Mouse (Mus musculus): Measurements from ENCODE around the gene Grk5. TPM values are rescaled to one million over a fixed set of nuclear protein-coding genes. Genes with fewer than 3 reads are reported as not detected.
A peak's percentile ranks its signal among the peaks of the same experiment; 100 is the strongest.

Gene Grk5
- total RNA-seq, 2 experiments from 2014 or later = 24.8 to 25.8 TPM

DNA sequence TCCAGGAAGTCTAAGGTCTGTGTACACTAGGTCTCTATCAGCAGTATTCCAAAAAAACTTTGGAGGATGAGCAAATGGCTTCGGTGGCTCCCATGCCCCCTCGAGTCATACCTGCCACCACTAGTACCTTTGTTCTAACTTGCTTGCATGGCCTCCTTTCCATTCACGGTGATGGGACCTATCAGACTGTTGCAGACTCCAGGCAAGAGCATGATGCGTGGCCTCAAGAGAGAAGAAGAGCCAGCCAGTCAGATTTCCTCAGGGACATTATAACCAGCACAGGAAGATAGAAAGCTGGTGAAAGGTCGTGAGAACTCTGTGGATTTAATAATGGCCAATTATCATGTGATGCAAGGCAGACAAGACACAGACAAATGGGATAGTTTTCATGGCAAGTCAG is 91.8 kb downstream of the Grk5 start:
- DNase-seq = no peak

DNA sequence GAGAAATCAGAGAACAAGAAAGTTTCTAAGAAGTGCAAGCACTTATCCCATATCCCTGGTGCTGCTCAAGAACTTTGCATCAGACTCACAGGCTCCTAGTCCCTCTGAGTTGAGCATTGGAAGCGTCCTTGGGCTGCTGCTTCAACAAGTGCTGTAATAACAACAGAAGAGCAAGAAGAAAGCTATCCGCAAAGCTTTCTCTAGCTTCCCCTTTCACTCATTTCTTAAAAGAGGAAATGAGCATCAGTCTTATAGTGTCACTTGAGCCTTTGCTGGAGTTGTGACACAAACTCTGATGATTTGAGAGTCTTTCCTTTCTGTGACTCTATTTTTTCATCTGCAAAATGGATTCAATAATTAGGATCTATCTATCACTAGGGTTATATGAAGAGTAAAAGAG is 92.3 kb downstream of the Grk5 start:
- no peak for DNase-seq

DNA sequence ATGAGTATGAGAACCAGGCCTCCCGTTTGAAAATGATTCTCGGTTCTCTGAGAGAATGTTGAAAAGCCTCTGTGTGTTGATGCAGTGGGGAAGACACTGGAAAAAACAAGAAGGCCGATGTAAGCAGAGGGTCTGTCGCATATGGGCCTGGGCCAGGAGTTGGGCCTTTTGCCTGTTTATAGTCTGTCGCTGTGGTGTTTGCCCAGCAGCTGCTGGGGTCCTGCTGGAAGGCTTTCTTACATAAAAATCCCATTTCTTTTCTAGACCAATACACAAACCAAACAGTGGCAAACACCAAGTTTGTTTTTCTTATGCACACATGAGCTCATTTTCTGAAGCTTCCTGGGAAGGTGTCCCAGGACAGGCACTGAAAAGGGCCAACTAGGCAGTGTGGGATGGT is 100.2 kb downstream of the Grk5 start:
- no peak for DNase-seq

DNA sequence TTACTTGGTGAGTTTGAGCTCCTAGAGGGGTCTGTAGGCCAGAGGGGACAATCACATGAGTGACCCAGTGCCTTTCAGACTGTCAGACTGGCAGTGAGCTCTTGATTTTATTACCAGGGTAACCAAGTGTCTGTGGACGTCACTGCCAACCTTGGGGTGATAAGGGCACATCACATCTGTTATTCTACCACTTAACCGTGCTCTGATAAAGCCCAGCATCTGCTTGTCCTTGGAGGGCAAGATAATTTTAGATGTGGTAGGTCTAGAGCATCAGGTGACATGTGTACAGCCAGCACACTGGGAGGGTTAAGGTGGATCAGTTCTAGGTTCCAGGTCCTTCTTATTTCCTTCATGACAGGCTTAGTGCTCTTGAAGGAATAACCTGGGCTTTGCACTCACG is 104.7 kb downstream of the Grk5 start:
- DNase-seq = peak; percentile 22

DNA sequence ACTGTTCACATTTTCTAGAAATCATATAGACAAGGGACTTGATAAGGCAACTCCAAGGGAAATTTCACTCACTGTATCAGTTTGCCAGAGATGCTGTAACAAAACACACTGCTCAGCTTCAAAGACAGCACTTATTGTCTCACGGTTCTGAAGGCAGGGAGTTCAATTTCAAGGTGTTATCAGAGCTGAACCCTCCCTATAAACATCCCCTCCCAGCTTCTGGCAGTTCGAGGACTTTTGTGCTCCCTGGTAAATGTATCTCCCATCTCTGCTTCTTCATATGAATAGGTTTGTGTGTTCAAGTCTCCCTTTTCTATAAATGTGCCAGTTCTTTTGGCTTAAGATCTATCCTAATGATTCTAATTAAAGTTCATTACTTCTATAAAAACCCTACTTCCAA is 105.3 kb downstream of the Grk5 start:
- DNase-seq = no peak

DNA sequence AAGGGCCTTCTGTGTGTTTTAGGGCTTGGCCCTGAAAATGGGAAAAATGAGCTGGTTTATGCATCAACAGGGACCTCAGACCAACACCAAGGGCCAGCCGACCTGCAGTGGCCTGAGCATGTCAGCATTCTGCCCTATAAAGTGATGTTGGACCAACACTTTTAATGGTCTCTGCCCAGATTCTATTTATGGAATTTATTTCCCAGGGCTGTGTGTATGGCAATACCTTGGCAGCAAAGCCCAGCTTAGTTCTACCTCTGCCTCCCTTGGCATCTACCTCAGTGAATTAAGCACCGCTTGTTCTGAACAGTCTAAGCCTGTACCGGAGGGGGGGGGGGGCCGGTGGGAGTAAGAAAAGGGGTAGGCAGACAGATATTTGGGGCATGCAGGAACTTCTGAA is 108.2 kb downstream of the Grk5 start:
- DNase-seq = peak; percentile 11

DNA sequence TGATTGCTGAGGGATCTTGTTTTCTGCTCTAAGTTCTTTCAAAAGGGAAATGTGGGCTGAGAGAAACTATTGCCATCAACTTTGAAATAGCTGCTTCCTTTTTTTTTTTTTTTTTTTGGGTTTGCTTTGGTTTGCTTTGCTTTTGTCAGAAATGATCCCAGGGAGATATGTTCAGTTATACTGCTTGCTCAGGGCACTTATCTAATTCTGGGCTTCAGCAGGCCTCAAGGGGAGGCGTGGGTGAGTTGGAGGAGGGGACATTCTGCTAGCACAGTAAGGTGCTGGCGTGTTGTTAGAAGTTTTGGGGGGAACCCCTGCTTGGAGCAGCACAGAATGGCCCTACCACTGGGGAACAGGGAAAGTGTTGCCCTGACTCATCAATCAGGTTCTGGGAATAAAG is 110.1 kb downstream of the Grk5 start:
- DNase-seq = no peak

DNA sequence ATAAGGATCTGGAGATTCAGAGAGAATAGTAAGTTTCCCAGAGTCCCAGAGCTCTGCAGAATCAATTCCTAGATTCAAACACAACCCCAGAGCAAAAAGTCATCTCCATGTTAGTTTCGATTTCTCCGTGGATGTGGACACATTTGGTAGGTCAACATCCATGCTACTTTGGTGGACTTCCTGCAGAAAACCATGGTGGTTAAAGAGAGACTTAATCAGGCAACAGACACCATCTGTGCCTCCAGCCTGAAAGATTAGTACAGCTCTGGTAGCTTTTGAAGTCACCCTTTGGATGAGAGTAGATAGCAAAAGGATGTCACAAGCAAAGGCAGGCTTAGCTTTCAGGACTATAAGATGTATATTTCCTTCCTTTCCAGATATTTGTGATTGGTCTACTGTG is 111.4 kb downstream of the Grk5 start:
- DNase-seq = no peak

DNA sequence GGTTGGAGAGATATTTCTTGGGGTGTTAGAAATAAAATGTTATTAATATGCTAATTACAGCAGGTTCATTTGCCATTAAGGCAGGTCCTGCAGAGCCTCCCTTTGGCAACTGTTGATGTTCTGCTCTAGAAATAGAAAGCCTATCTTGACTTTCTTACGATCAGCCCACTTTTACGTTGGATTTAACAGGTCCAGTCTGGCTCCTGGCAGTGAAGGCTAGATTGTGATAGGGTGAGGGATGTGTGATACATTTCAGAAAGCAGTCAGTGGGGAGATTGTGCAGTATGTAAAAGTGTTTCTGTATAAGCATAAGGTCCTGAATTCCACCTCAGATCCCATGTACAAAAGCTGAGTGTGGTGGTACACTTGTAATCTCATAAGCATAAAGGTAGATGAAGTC is 119.7 kb downstream of the Grk5 start:
- peak; percentile 16 for DNase-seq

DNA sequence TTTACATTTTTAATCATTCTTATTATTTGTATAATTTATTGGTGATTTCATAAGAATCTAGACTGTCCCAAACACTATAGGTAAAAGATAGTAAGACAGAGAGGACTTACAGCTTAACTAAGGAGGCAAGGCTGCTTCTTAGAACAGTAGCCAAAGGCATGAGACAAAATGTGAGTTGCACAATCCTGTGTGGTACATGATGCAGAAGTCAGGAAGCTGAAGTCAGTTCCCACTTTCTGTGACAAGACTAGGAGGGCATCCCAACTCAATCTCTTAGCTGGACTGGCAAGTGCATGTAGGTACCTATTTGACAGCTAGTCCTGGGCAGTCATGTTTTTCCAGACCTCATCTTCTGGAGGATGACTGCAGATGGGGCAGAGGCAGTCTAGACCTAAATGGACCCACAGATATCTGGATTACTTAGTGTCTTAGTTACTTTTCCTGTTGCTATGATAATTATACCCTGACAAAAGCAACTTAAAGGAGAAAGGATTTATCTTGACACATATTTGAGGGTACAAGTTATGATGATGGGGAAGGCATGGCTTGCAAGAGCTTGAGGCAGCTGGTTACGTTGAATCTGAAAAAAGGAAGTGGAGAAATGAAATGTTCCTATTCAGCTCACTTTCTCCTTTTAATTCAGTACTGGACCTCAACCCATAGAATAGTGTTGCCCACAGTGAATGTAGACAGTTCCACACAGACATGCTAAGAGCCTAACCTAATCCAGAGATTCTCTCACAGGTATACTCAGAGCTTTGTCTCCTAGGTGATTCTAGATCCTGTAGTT is 128.1 kb downstream of the Grk5 start:
- no peak for DNase-seq

DNA sequence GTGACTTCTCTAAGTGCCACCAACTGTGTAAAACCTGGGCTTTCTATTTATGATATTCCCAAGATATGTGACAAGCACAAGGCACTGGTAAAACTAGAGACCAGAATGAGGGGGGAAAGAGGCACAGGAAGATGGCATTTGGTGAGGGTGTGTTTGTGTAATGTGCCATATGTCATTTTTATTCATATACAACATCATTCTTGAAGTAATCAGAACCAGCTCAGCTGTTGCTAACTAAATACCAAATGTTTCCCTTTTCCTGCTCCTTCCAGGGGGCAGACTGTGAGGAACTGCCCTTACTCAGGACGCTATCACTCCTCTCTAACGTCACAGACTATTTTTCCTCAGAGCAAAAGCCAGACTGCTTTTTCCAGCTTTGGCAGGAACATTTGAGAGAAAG is 132.0 kb downstream of the Grk5 start:
- DNase-seq = no peak

DNA sequence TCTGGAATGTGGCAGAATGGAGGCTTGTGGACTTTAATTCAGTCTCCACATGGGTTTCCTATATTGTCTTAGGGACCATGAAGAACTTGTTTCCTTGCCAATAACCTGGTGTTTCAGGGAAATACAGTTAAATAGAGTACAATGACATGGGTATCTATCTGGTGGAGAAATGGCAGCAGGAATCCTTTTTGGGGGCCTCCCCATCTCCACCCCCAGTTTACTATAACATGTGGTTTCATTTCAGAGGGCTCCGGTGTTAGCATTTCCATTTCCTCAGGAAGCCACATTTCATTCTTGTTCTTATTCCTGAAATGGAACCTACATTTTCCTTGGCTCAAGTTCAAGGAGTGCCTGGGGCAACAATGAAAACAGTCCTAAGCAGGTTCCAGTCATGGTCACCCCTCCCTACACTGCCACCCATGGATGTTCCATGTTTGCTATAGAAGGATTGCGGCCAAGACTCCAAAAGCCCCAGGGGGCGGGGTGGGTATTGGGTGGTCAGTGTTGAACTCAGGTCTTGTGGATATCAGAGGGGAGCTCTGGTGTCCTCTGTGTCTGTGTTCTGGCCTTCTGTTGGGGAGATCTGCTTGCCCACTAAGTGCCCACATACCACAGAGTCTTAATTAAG is 132.5 kb downstream of the Grk5 start:
- peak; percentile 7 for DNase-seq

DNA sequence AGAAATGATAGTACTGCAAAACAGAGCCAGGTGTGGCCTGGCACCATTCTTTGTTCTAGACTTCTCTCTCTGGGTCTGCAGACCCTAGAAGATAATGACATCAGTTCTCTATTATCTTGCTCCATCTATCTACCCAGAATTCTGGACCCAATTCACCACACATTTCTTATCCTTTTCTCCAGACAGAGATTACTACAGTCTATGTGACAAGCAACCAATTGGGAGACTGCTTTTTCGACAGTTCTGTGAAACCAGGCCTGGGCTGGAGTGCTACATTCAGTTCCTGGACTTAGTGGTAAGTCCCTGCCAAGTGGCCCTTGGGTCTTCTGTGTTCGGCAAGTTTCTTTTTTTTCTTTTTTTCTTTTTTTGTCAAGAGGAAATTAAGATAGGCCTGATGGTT is 142.0 kb downstream of the Grk5 start:
- DNase-seq = no peak

DNA sequence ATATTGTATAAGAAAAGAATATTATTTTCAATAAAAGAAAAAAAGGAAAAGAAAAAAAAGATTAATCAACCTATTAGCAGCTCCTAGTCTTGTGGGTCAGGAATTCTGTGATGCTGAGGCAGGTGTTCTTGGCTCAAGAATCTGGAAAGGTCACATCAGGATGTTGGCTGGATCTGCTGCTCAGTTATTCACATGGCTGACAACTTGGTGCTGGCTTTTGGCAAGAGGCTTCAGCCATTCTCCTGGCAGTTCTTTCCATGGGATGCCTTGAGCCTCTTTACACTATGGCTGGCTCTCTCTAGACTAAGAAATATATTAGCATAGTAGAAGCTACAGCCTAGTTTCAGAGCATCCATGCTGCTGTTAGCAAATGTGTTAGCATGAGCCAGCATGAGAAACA is 149.6 kb downstream of the Grk5 start:
- no peak for DNase-seq

DNA sequence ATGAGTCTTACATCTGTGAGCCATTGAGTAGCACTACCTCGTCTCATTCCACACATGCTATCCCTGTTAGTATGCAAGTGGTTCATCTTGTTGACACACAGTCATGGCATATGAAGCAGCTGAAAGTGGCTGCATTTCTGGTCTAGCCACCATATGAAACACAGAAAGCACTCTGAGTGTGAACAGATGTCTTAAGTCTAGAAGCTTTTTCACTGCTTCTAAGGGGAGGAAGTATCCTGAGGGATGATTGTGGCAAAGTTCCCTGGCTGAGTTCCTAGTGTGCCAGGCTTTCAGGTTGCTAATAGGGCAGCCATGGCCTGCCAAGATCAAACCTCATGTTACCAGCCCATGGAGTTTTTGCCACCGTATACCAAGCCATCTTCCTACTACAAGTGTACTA is 159.1 kb downstream of the Grk5 start:
- no peak for DNase-seq

DNA sequence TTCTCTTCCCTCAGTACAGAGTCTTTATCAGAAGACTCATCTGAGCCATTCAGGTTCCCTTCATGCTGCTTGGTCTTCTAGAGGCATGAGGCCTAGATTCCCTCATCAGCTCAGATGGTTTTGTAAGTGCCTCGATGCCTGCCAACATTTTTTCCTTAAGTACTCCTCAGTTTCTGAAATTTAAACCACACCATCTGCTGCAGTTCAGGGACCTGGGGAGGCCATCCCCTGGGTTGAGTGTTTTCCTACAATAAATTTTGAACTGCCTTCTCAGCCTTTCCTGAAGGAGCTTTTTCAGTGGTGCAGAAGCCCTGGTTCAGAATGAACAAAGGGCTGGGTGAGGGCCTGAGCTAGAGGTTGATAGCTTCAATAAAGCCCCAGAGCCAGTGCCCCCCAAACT is 159.9 kb downstream of the Grk5 start:
- no peak for DNase-seq

DNA sequence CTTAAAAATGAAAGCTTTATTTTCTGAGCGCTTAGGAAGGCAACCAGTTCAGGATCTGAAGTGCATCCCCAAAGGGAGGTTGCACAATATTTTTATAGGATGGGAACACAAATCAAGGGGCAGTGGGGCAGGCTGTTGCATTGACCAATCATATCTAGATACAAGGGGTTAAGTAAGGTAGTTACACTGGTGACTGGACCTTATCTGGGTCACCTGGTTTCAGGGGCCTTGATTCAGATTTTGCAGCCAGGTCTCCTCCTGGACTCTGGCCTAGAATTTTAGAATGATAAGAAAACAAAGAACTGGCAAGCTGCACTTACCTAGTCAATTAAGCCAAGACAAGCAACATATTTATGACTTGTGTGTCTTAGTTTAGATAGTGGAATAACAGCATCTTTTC is 161.6 kb downstream of the Grk5 start:
- no peak for DNase-seq

DNA sequence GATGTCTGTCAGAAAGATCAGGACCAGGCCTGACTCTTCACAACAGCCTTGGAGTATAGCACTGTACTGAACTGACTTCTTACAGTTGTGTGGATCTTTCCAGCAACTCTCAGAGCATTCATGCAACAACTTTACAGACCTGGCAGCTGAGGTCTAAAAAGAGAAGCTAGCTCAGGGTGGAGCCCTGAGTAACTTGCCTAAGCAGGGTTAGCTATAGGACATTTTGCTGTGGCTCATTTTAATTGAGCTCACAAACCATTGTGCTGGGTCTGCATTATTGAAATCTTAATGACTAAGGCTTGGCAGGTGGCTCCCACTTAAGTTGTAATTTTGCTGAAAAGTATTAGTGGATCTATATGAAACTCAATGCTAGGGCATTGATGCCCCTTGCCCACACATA is 162.5 kb downstream of the Grk5 start:
- DNase-seq = no peak

DNA sequence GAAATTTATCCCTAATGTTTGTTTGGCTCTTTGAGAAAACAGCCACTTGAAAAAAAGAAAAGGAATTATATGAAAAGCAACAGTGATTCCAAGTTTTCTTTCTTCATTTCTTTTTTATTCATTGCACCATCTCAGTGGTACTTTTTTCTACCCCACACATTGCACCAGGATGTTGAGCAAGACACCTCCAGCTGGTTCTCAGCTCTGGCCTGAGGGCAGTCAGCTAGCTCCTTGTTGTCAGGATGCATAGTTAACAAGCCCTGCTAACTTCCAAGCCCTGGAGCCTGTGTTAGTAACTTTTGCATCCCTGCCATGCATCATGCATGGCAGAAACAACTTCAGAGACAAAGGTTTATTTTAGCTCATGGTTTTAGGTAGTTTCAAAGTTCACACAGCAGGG is 163.2 kb downstream of the Grk5 start:
- DNase-seq = no peak

DNA sequence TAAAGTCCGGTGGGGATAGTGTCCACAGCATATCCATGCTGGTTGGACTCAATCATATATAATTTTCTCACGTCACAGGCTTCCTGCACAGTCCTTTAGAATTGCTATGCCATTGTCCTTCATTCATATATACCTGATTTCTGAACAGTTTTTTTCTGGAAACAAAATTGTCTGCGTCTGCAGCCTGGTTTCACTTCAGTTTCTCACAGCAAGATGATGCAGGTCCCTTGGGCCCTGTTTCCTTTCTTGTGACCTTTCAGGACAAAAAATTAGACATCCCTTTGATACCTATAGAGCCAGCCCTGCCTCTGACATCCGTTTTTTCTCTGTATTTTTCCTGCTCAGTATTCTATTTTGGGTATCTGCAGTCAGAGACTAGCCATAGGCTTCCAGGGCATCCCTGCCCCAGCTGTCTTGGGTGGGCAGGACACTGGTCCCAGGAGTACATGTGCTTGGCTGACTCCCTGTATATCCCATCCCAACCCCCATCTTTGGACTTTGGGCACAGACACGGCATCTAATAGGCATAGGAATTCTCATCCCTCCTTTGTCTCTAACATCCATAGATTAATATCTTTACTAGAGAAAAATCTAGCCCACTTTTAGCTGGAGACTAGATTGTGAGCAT is 167.3 kb downstream of the Grk5 start:
- no peak for DNase-seq

DNA sequence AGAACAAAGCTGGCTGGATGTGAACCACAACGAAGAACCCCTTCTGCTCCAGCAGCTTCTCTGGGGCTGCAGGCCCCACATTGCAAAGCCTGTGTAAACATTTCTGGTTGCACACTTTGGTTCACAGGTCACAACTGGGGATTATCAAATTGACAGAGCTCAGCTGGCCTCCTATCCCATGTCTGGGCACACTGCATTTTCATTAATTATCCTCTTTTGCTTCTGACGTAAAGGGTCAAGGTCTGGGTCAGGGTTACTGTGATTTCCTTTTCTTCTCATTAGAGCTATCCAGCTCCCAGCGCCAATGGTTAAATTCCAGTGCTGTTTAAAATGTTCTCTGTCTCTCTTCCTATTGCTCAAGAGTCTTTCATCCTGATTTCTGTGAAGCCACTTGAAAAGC is 168.0 kb downstream of the Grk5 start:
- no peak for DNase-seq

DNA sequence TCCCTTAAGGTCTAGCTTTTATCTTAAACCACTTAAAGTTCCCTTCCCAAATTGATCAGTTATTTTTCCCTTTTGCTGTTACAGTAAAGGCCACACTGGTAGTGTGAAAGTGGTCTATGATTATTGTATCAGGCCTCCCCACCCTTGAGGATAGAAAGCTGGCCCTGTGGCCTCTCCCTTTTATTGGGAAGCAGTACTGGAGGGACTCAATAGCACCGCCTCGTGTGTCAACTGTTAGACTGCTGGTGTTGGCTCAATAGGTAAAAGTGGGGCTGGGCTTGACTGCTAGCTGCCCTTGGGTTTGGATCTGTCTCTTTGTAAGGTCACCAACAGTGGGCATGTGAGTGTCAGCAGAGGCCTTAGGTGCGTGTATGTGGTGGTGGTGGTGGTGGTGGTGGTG is 174.8 kb downstream of the Grk5 start:
- peak; percentile 42 for DNase-seq

DNA sequence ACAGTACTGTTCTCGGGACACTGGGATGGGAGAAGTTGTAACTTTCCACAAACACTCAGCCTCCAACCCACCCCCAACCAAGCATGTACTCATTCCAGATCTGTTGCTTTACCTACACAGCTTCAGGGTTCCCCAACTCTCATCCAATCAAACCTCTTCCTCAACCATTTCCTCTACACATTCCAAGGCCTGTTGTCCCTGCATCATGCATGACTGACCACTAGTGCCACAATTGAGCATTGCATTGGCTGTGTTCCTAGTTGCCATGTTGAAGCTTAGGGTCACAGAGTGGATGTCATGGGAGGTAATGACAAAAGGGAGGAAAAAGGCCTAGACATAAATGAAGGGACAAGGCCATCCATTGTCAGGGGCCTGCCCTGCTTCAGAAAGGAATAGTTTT is 175.5 kb downstream of the Grk5 start:
- no peak for DNase-seq

DNA sequence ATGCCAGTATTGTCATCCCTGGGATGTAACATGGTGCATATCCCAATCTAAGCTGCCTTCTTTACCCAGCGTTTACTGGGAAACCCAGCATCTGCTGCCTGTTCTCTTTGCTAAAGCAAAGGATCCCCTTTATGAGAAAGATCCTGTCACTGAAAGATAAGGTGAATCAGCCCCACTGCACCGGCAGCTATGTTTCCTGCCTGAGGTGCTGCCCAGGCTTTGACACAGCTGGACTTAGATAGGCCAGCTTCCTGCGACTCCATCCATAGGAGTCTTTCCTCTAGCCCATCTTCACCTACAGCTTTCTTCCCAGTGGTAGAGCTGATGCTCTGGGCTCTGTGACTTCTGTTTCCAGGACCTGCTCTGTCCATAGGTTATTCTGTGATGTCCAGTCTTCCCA is 189.1 kb downstream of the Grk5 start:
- DNase-seq = no peak

Measured in heart, postnatal 4 days (tissue).